Comparison of ENCODE assay signal across 9 mouse cellular contexts in the genomic region with DNA sequence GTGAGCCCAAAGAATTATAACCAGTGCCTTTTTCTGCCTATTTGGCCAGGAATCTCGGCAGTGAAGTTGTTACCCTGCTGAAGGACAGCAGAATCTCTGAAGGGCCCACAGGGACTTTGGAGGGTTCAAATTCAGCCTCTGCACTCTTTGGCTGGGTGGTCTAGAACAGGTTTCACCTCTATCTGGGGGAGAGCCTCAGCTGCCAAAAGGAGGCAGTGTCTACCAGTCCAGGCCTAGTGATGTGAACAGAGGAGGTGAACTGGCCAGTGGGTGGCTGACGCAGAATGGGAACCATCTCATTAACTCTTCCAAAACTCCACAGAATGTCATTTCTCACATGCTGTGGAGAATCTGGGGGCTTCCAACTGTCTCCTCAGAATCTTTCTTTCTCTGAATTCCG. TPM values are rescaled to one million over a fixed set of nuclear protein-coding genes. Genes with fewer than 3 reads are reported as not detected.
DNase-seq lines count a peak whose midpoint lies in the region; ATAC-seq and TF ChIP-seq lines count a peak whose summit lies in the region.
"Had no signal": no experiment of that assay in that cellular context is flagged by ENCODE, and none has a peak within 500 bp of the region (broad histone marks: within the 10 kb centered on the region; RNA-seq: fewer than 3 reads in every experiment).

No protein-coding gene starts in this region.

- H3K4me2 ChIP-seq in forebrain, postnatal 0 days (ENCODE audit: low read depth), result peak overlapping the region; percentile 87
- peak overlapping the region; percentile 99 for H3K4me2 ChIP-seq in liver, embryonic 12.5 days

- intact Hi-C loops in heart, adult 2 months (cut with DNase I), result loop anchor here (2.0 to 5.0 kb wide), 2 partner anchors 35 to 118 kb away; no protein-coding TSS in a partner anchor

- peaks cover 6% of the 10 kb centered on the region for H3K4me1 ChIP-seq in heart, adult 2 months (ENCODE audit: control insufficient read depth, insufficient read depth, low read length)
- H3K4me1 ChIP-seq in E14TG2a.4 (replicated peaks; ENCODE audit: low read depth, low read length), result peaks cover 73% of the 10 kb centered on the region
- H3K4me1 ChIP-seq in forebrain, postnatal 0 days (ENCODE audit: insufficient read depth), result 0 out of 2 replicates have a peak, but pooled peaks cover 7% of the 10 kb centered on the region
- H3K4me1 ChIP-seq in liver, embryonic 12.5 days, result peaks cover 62% of the 10 kb centered on the region

- TF ChIP-seq POLR2A in heart, adult 2 months (IDR thresholded peaks at IDR 0.05; ENCODE audit: insufficient read depth, low read depth, low read length), result no peak

- H3K36me3 ChIP-seq in heart, adult 2 months (ENCODE audit: control insufficient read depth, insufficient read depth, low read length), result no peaks in the 10 kb centered on the region
- peaks cover 23% of the 10 kb centered on the region for H3K36me3 ChIP-seq in E14TG2a.4 (ENCODE audit: insufficient read depth, low read length)
- peaks cover 9% of the 10 kb centered on the region; the same call in 1 of the 2 replicates for H3K36me3 ChIP-seq in forebrain, postnatal 0 days (ENCODE audit: insufficient read depth)
- no peaks in the 10 kb centered on the region; the same call in 1 of the 2 replicates for H3K36me3 ChIP-seq in liver, embryonic 12.5 days

- TF ChIP-seq EP300 in heart, adult 2 months (IDR thresholded peaks at IDR 0.05; ENCODE audit: insufficient read depth, low read depth, low read length), result no peak

- TF ChIP-seq CTCF in heart, adult 2 months (IDR thresholded peaks at IDR 0.05), result peak; percentile 17; the same call in 1 of the 2 replicates
- TF ChIP-seq CTCF in E14TG2a.4 (conservative IDR thresholded peaks at IDR 0.05; ENCODE audit: low read length), result no peak
- no peak for TF ChIP-seq CTCF in forebrain, postnatal 0 days (IDR thresholded peaks at IDR 0.05; ENCODE audit: low read depth)

- H3K79me2 ChIP-seq in heart, adult 2 months (replicated peaks; ENCODE audit: control insufficient read depth, insufficient read depth, low read length), result peaks cover 6% of the 10 kb centered on the region; the same call in 1 of the 2 replicates

- H3K9ac ChIP-seq in heart, adult 2 months (ENCODE audit: low read depth, low read length), result peak overlapping the region; percentile 85
- H3K9ac ChIP-seq in forebrain, postnatal 0 days, result peak overlapping the region; percentile 81; the same call in 1 of the 2 replicates
- H3K9ac ChIP-seq in liver, embryonic 12.5 days, result peak overlapping the region; percentile 84; the same call in 1 of the 2 replicates

- peak; percentile 37 to 52 for DNase-seq in heart, adult 2 months
- DNase-seq in heart, adult 8-10 months (ENCODE audit: low spot score), result no peak
- DNase-seq in forebrain, postnatal 0 days, result no peak
- DNase-seq in thymus, postnatal 14 days, result peak; percentile 48
- no peak for DNase-seq in testis, postnatal 14 days (ENCODE audit: low spot score)
- no peak for DNase-seq in urinary bladder, postnatal 36 days (ENCODE audit: low spot score in 2 of 2)

- H3K4me3 ChIP-seq in heart, adult 2 months, result peak overlapping the region; percentile 98
- peak overlapping the region; percentile 96 for H3K4me3 ChIP-seq in E14TG2a.4 (replicated peaks; ENCODE audit: low read length)
- peak overlapping the region; percentile 84 for H3K4me3 ChIP-seq in forebrain, postnatal 0 days (ENCODE audit: low read depth, low read length)
- peak overlapping the region; percentile 81 for H3K4me3 ChIP-seq in liver, embryonic 12.5 days

- H3K27ac ChIP-seq in heart, adult 2 months, result peak overlapping the region; percentile 89
- H3K27ac ChIP-seq in forebrain, postnatal 0 days (ENCODE audit: low read depth, low read length), result 0 out of 2 replicates have a peak overlapping the region, but pooled peaks have one; percentile 45
- no peak overlapping the region for H3K27ac ChIP-seq in liver, embryonic 12.5 days

- WGBS in heart, adult 2 months, result 29% methylated on average over 3 of the region's 3 CpGs
- WGBS in forebrain, postnatal 0 days, result 36% methylated on average over 3 of the region's 3 CpGs
- 23% methylated on average over 3 of the region's 3 CpGs for WGBS in liver, embryonic 12.5 days (ENCODE audit: insufficient replicate concordance)

- no peak for ATAC-seq in forebrain, postnatal 0 days
- no peak for ATAC-seq in liver, embryonic 12.5 days

- H3K27me3 ChIP-seq in heart, adult 2 months (ENCODE audit: control insufficient read depth, insufficient read depth, low read length), result no peaks in the 10 kb centered on the region
- H3K27me3 ChIP-seq in E14TG2a.4 (ENCODE audit: insufficient read depth, low read length), result peaks cover 9% of the 10 kb centered on the region
- H3K27me3 ChIP-seq in forebrain, postnatal 0 days (ENCODE audit: insufficient read depth, low read length), result no peaks in the 10 kb centered on the region
- 0 out of 2 replicates have a peak, but pooled peaks cover 4% of the 10 kb centered on the region for H3K27me3 ChIP-seq in liver, embryonic 12.5 days (replicated peaks)
- H3K27me3 ChIP-seq: Patski had no signal

- H3K9me3 ChIP-seq in E14TG2a.4 (ENCODE audit: low read length), result no peaks in the 10 kb centered on the region
- H3K9me3 ChIP-seq in forebrain, postnatal 0 days (ENCODE audit: low read length), result no peaks in the 10 kb centered on the region
- no peaks in the 10 kb centered on the region for H3K9me3 ChIP-seq in liver, embryonic 12.5 days (replicated peaks)

RNA-seq across cellular contexts. Expression of a gene that starts 0.7 kb away (rescaled TPM):
- 10 to 100 TPM; 49.0 to 53.6 TPM for total RNA-seq in heart, adult 2 months (2021)
- 40.3 and 46.1 TPM in 2 replicates for polyA plus RNA-seq in heart, adult 2 months (2012; rRNA removed)
- total RNA-seq in heart, adult 8-10 months (2022), result 10 to 100 TPM; 47.2 to 63.1 (median 52.7) TPM
- 9.2 and 13.3 TPM in 2 replicates for total RNA-seq in forebrain, postnatal 0 days (2014; rRNA removed)
- 9.8 and 20.1 TPM in 2 replicates for polyA plus RNA-seq in forebrain, postnatal 0 days (2015; fragmentation: Nextera tagmentation; extraction: Ambion mirVana)
- polyA plus RNA-seq in liver, embryonic 12.5 days (2016; fragmentation: Nextera tagmentation; extraction: Ambion mirVana), result 11.1 and 11.4 TPM in 2 replicates

RNA-seq across cellular contexts. Expression of a gene that starts 9.6 kb away (rescaled TPM):
- total RNA-seq in heart, adult 2 months (2021), result 10 to 100 TPM; 29.0 to 30.9 TPM
- polyA plus RNA-seq in heart, adult 2 months (2012; rRNA removed), result 16.0 and 32.3 TPM in 2 replicates
- 10 to 100 TPM; 27.1 to 34.5 (median 29.8) TPM for total RNA-seq in heart, adult 8-10 months (2022)
- 40.8 and 47.6 TPM in 2 replicates for total RNA-seq in forebrain, postnatal 0 days (2014; rRNA removed)
- polyA plus RNA-seq in forebrain, postnatal 0 days (2015; fragmentation: Nextera tagmentation; extraction: Ambion mirVana), result 20.3 and 24.0 TPM in 2 replicates
- 18.8 and 19.3 TPM in 2 replicates for polyA plus RNA-seq in liver, embryonic 12.5 days (2016; fragmentation: Nextera tagmentation; extraction: Ambion mirVana)

Comparison
In these comparisons a context has a peak if more than half of its experiments do, and no peak if none do; other contexts are left out.
1. DNase-seq: peak in heart, adult 2 months (2 of 2) and thymus, postnatal 14 days (single experiment); none in heart, adult 8-10 months (single experiment), forebrain, postnatal 0 days (single experiment), testis, postnatal 14 days (single experiment) and urinary bladder, postnatal 36 days (0 of 2).
2. Peak in every context shown above with its lines, with median percentiles within 50 percentile points of each other: H3K4me3 ChIP-seq and H3K9ac ChIP-seq.